Mouse (Mus musculus) lung, adult 10 weeks (tissue): Measurements from ENCODE around the gene Olfr982. TPM values are rescaled to one million over a fixed set of nuclear protein-coding genes. Genes with fewer than 3 reads are reported as not detected.

ENCODE experiments used
- polyA plus RNA-seq: library from polyadenylated mRNA; stranded (reverse); fragments of 350-450 nt; fragmentation: Illumina TruSeq; extraction: RNeasy Lipid Tissue Mini Kit (QIAGEN cat#74804); gene quantifications from one replicate; pipeline ENCODE4 v1.2.3, GENCODE M21; 2014; ENCODE audit warnings: low read depth, low replicate concordance; ENCODE audit not compliant: insufficient read depth

Olfr982 gene
- polyA plus RNA-seq = not detected

DNA sequence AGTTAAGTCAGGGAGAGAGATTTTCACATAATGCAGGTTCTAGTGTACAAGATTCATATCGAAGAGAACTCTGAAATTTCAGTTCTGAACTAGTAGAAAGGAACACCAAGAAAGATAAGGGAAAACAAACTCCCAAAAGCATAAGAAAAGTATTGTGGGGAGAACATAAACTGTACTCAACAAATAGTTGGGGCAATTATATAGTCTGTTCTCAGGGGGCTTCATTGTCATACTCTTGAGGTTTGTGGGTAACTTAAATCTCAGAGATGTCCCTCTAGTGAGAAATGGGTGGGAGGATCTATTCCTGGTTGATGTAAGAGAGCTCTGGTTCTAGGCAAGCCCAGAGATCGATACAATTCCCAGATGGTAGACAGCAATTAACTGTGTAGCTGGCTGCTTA lies at the start of gene Olfr982:
Gene Olfr982, plus strand, starts transcription at position 301 of the 400 bp plus-strand sequence.

DNA sequence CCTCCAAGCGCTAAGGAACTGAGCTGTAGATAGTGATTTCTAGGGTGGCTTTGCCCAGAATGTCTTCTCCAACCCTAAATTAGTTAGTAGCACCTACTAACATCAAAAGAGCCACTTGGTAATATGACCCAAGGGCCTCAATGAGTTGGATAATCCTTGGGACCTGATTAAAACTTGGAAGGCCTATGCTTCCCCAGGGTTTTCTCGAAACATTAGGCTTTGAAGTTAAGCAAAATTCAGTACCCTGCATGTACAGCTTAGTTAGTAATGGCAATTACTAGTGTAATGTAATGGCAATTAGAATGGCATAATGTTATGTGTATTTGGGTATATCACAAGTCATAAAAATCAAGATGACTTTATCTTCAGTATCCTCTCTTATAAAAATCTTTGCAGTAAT lies 19.9 kb downstream of the Olfr982 start, which contains the start of gene Olfr983:
Gene Olfr983, minus strand, starts transcription at position 101 of the 400 bp plus-strand sequence.

DNA sequence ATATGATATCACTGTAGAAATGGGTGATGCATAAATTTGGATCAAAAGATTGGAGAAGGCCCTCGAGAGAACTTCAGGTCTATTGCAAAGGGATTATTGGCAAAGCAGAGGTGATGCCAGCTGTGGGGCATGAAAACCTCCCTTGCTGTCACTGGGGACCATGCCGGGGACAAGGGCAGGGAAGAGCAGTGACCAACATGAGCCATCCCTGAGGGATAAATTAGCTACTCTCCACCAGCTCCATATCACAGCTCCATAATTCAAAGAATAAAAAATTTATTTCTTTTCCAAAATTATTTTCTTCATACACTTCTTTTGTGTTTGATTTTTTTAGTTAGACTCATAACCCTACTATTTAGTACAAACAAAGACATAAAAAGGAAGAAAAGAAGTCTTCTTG lies 40.5 kb downstream of the Olfr982 start, which contains the start of gene Olfr984:
Gene Olfr984, minus strand, starts transcription at position 101 of the 400 bp plus-strand sequence.

Other genes starting within 250 kb of the Olfr982 start
- not detected for gene Olfr971, start 237.0 kb upstream of the Olfr982 start, polyA plus RNA-seq
- gene Olfr972, start 207.4 kb upstream of the Olfr982 start, polyA plus RNA-seq = not detected
- not detected for gene Olfr229, start 166.5 kb upstream of the Olfr982 start, polyA plus RNA-seq
- not detected for gene Olfr974, start 136.3 kb upstream of the Olfr982 start, polyA plus RNA-seq
- gene Olfr975, start 121.8 kb upstream of the Olfr982 start, polyA plus RNA-seq = not detected
- not detected for gene Olfr976, start 112.7 kb upstream of the Olfr982 start, polyA plus RNA-seq
- gene Olfr978, start 81.7 kb upstream of the Olfr982 start, polyA plus RNA-seq = not detected
- not detected for gene Olfr979, start 70.4 kb upstream of the Olfr982 start, polyA plus RNA-seq
- gene Olfr980, start 64.2 kb upstream of the Olfr982 start, polyA plus RNA-seq = not detected
- not detected for gene Olfr981, start 52.4 kb upstream of the Olfr982 start, polyA plus RNA-seq
- not detected for gene Olfr983, start 19.8 kb downstream of the Olfr982 start, polyA plus RNA-seq
- gene Olfr984, start 40.4 kb downstream of the Olfr982 start, polyA plus RNA-seq = not detected
- not detected for gene Olfr985, start 56.4 kb downstream of the Olfr982 start, polyA plus RNA-seq
- not detected for gene Tmem225, start 74.3 kb downstream of the Olfr982 start, polyA plus RNA-seq
- gene Olfr986, start 107.1 kb downstream of the Olfr982 start, polyA plus RNA-seq = not detected
- gene Zfp202, start 118.5 kb downstream of the Olfr982 start, polyA plus RNA-seq = 1.2 TPM
- 12.1 TPM for gene Scn3b, start 195.4 kb downstream of the Olfr982 start, polyA plus RNA-seq